Mouse (Mus musculus): ENCODE measurements around the gene Actg1.

- TF ChIP-seq CTCF (IDR thresholded peaks at IDR 0.05): peak; percentile 73
- no peak for TF ChIP-seq EP300 (IDR thresholded peaks at IDR 0.05)
Observed at GRCm38 (mm10) chr11:120304886-120305534, 43.3 kb downstream of the Actg1 start.

Data from lung, postnatal 0 days (tissue).